Mouse (Mus musculus) 3134 (cell line): Measurements from ENCODE around the gene Top2a.
"Not testable (repeated sequence)": the region's sequence is repeated elsewhere in the genome, so short reads cannot be mapped to it uniquely, and the experiment has no call there.

Experiments used
- DNase-seq: peaks from one replicate; pipeline ENCODE4 v3.0.0-alpha.2; 2011; ENCODE audit warnings: low spot score; ENCODE audit not compliant: insufficient read length; ENCODE audit errors: extremely low read depth

Top2a gene

GRCm38 (mm10) chr11:99041051-99041729 is 17.2 kb upstream of the Top2a start, which contains the start of gene Igfbp4:
Gene Igfbp4, plus strand, starts transcription at chr11:99041244.
- DNase-seq: peak; percentile 81

- no peak for DNase-seq
These were observed 16.5 kb upstream of the Top2a start for GRCm38 (mm10) chr11:99040346-99040974.

DNA sequence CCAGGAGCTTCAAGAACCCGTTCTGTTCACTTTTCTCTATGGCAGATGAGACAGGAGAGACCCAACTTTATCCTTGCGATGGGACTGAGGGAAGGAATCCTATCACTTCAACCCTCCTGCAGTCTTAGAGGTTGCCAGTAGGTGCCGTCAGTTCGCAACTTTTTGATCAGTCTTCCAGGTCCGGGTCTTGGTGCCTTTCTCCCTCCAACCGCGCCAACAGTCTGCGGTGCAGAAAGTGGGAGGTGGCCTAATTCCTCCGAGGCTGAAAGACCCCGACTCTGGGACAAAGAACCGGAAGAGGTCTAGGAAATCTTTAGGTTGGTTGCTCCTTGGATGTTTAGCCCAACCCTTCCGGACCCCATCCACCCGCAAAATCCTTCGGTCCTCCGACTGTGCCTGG is 15.8 kb upstream of the Top2a start:
- DNase-seq: peak; percentile 75

GRCm38 (mm10) chr11:99036254-99036653 is 12.3 kb upstream of the Top2a start:
- no peak for DNase-seq

- no peak for DNase-seq
These were observed 11.4 kb upstream of the Top2a start for GRCm38 (mm10) chr11:99035350-99035749.

- no peak for DNase-seq
These were observed 3.0 kb upstream of the Top2a start for GRCm38 (mm10) chr11:99026899-99027440.

DNA sequence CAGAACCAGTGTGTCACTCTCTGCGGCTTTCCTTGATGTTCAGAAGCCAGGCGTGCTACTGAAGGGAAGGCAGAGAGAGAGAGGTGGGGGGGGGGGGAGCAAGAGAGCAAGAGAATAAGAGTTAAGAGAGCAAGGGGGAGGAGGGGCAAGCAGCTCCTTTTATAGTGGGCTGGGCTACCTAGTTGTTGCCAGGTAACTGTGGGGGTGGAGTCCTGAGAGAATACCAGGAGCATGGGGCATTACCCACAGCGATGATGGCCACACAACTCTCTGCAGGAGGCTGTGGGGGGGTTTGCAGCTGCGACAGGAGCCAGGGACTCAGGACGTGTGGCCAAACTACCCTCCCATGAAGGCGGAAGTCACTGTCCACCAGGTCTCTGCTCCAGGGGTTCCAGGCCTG is 1.9 kb upstream of the Top2a start:
- no peak for DNase-seq

GRCm38 (mm10) chr11:99024468-99025134 is 612 bp upstream of the Top2a start:
- no peak for DNase-seq

DNA sequence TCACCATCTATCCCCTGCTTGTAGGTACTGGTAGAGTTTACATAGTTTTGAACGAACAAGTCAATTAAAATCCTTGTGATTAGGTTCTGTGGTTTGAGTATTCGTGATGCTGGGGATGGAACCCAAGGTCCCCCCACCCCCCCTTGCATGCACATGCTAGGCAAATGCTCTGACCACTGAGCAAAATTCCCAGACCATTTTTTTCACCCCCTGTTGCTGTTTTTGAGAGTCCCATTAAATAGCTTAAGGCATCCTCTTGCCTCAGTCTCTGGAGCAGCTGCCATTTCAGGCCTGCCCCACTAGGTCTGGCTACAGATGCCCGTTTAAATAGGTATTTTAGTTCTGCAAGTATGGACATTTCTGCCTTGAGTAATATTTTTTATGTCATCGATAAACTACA is 895 bp downstream of the Top2a start:
- DNase-seq: no peak

- DNase-seq: no peak
These were observed 1.5 kb downstream of the Top2a start for GRCm38 (mm10) chr11:99022384-99022933.

DNA sequence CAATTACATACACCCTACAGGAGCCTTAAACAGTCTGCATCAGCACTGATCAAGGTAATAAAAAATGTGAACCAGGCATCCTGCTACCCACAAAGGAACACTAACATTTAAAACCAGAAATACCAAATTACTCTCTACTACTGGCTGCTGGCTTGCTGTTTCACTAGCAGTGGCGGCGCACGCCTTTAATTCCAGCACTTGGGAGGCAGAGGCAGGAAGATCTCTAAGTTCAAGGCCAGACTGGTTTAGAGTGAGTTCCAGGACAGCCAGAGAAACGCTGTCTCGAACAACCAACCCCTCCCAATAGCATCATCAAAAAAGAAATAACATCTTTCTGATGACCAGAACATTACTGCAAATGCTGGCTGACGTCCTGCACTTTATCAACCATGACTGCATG is 4.1 kb downstream of the Top2a start:
- DNase-seq: no peak

DNA sequence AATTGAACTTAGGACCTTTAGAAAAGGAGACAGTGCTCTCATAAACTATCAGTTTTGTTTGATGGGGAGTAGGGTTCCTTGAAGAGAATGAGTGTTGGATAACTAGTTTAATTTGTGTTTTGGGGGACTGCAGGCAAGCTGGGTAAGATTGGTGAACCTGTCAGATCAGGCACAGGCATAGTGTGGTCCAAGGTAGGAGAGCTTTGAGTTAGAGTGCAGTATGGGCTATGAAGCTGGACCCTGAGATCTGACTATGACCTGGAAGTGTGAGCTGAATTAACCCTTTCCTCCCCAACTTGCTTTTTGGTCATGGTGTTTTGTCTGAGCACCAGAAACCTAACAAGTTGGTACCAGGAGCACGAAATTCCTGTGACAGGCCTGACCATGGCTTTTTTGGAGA is 10.1 kb downstream of the Top2a start:
- no peak for DNase-seq

DNA sequence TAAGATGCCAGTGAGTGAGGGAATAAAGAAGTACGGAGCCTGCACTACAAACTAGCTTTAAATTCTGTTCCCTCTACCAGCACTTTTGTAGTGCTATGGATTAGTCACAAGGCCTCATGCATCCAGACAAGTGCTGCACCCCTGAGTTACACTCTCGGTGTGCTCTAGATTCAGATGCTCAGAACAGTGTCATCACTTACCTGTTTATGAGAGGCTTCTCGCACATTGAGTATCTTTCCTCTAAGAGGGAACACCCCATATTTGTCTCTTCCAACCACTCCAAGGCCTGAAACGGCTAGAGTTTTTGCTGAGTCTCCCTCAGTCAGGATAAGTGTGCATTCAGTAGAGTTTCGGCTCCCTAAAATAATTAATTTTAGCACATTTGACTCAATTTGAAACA is 13.3 kb downstream of the Top2a start:
- no peak for DNase-seq

- no peak for DNase-seq
These were observed 13.9 kb downstream of the Top2a start for GRCm38 (mm10) chr11:99010124-99010523.

GRCm38 (mm10) chr11:99006788-99007187 is 17.2 kb downstream of the Top2a start:
- no peak for DNase-seq

- no peak for DNase-seq
These were observed 24.7 kb downstream of the Top2a start for GRCm38 (mm10) chr11:98999243-98999642.

GRCm38 (mm10) chr11:98998776-98999175 is 25.2 kb downstream of the Top2a start:
- no peak for DNase-seq

- no peak for DNase-seq
These were observed 26.3 kb downstream of the Top2a start for GRCm38 (mm10) chr11:98997659-98998058.

DNA sequence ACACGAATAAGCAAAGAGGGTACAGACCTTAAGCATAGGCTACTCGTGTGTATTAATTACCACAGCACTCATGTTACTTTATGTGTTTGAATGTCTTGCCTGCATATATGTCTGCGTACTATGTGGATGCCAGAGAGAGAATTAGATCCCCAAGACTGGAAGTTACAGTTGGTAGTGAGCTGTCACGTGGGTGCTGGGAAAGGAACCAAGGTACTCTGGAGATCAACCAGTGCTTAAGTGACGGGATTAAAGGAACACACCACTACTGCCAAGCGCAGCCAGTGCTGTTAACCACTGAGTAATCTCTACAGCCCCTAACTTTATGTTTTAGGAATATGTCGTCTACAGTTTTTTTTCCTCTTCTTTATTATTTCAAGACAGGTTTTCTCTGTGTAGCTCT is 28.0 kb downstream of the Top2a start:
- no peak for DNase-seq

GRCm38 (mm10) chr11:98990866-98991265 is 33.1 kb downstream of the Top2a start:
- DNase-seq: no peak

GRCm38 (mm10) chr11:98988260-98988659 is 35.7 kb downstream of the Top2a start:
- not testable (repeated sequence) for DNase-seq
